Mouse (Mus musculus) olfactory bulb, adult 2 months (tissue): ENCODE measurements around the gene Shroom1. TPM values are rescaled to one million over a fixed set of nuclear protein-coding genes. Genes with fewer than 3 reads are reported as not detected.
"Not testable (repeated sequence)": the region's sequence is repeated elsewhere in the genome, so short reads cannot be mapped to it uniquely, and the experiment has no call there.

Source experiments
- H3K27ac ChIP-seq: fragments of 200-500 bp; 2 replicates; pipeline ENCODE4 v1.5.1; 2012; ENCODE audit warnings: low read depth, low read length; ENCODE audit not compliant: insufficient read depth
- H3K4me1 ChIP-seq: fragments of 200-500 bp; 2 replicates; pipeline ENCODE4 v1.6.1; 2012; ENCODE audit warnings: low read length; ENCODE audit not compliant: control insufficient read depth, insufficient read depth
- H3K4me3 ChIP-seq: fragments of 200-500 bp; 2 replicates; pipeline ENCODE4 v1.5.1; 2012; ENCODE audit warnings: mild to moderate bottlenecking, low read depth, low read length, moderate library complexity; ENCODE audit not compliant: insufficient read depth
- CTCF ChIP-seq: fragments of 200-500 bp; IDR thresholded peaks from 2 replicates; pipeline ENCODE4 v1.5.1; 2012; ENCODE audit warnings: low read depth, mild to moderate bottlenecking, low read length, moderate library complexity; ENCODE audit not compliant: insufficient read depth
- POLR2A ChIP-seq: fragments of 200-500 bp; IDR thresholded peaks from 2 replicates; pipeline ENCODE4 v1.6.1; 2012; ENCODE audit warnings: mild to moderate bottlenecking, low read depth, low read length, moderate library complexity; ENCODE audit not compliant: insufficient read depth
- WGBS: fragments of 180-500 bp; shearing (Covaris S2); methylation state at CpG from one replicate; pipeline ENCODE4 v1.1.7; 2018; 5-methylcytosine and 5-hydroxymethylcytosine counted together
- polyA plus RNA-seq: library from polyadenylated mRNA; stranded (reverse); fragments of >200 nt; gene quantifications from 2 replicates; pipeline ENCODE4 v1.2.4, GENCODE M21; 2012; ENCODE audit warnings: low replicate concordance; ENCODE audit not compliant: missing spikeins, insufficient read depth, insufficient read length

Gene Shroom1
- not detected in 2 replicates for polyA plus RNA-seq

GRCm38 (mm10) chr11:53456474-53457371 is at the start of gene Shroom1, which contains the start of gene Gm10447:
Gene Shroom1 (plus strand): TSS chr11:53457205.
Gene Gm10447 (minus strand): TSS chr11:53457110.
- peak within 1 kb of the TSS; percentile 46 for H3K4me3 ChIP-seq
- TF ChIP-seq POLR2A, result no peak
- TF ChIP-seq CTCF, result no peak
- WGBS, result 6% methylated on average over 42 of the region's 42 CpGs
- H3K4me1 ChIP-seq, result peaks cover 6% of the 10 kb centered on the region
- no peak within 1 kb of the TSS for H3K27ac ChIP-seq

DNA sequence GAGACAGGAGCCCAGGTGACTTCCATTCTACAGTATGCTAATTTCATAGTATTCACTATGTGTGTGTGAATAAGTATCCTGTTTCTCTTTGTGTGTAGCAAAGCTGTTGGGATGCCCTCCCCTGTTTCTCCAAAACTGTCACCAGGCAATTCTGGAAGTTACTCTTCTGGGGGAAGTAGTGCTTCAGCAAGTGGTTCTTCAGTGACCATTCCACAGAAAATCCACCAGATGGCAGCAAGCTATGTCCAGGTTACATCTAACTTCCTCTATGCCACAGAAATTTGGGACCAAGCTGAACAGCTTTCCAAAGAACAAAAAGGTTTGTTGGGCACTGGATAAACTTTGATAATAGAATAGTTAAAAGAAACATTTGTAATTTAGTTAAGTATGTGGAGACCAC is 45.3 kb upstream of the Shroom1 start:
- H3K27ac ChIP-seq, result no peak overlapping the region
- no peaks in the 10 kb centered on the region for H3K4me1 ChIP-seq
- TF ChIP-seq POLR2A (no peak), CTCF (no peak)
- H3K4me3 ChIP-seq, result no peak overlapping the region

DNA sequence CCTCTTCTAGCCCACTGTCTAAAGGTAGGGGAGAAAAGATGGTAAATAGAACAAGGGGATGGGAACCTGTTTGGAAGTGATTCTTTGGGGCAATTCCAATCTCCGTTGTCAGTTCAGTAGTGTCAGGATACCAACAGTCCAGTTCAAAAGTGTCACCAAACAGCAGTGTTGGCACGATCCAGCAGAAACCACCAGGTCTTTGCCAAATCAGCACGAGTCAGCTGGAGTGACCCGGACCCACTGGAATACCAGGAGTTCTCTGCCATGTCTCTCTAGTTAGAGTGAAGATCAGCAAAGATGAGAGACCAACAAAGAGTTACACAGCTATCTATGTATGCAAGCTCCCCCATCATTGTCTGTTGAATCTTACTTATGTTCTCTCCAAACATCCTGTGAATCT is 43.1 kb upstream of the Shroom1 start:
- Histone ChIP-seq H3K27ac (no peak overlapping the region), H3K4me1 (no peaks in the 10 kb centered on the region), H3K4me3 (no peak overlapping the region)
- WGBS, result 85% methylated on average over 4 of the region's 4 CpGs
- TF ChIP-seq CTCF (no peak), POLR2A (no peak)

DNA sequence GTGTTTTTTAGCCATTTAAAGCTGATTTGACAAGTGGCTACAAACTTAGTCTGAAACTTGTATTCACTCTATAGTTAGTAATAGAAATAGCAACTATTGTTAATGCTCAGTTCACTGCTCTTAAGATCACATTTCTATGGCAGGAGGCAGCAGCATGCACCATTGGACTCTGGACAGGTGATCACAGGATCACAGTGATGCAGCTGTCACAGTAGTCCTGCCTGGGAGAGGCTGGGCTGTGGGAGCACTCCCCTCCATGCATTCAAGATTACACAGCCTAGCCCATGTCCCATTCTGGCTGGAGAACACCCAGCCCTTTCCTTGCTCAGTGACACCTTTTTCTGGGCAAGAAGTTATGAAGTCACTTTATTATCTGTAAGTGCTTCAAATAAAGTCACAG is 39.0 kb upstream of the Shroom1 start:
- Histone ChIP-seq H3K4me3 (no peak overlapping the region), H3K27ac (no peak overlapping the region), H3K4me1 (no peaks in the 10 kb centered on the region)
- no peak for TF ChIP-seq CTCF
- no peak for TF ChIP-seq POLR2A

- 0 out of 2 replicates have a peak, but pooled peaks cover 4% of the 10 kb centered on the region for H3K4me1 ChIP-seq
- no peak within 1 kb of the TSS for H3K4me3 ChIP-seq
- 84% methylated on average over 4 of the region's 4 CpGs for WGBS
- no peak for TF ChIP-seq CTCF
- no peak for TF ChIP-seq POLR2A
- H3K27ac ChIP-seq, result no peak within 1 kb of the TSS
These were observed 34.0 kb upstream of the Shroom1 start, which contains the start of gene Leap2 for GRCm38 (mm10) chr11:53423036-53423435. Gene Leap2 (minus strand): TSS chr11:53423170.

- WGBS, result 43% methylated on average over 2 of the region's 2 CpGs
These were observed 32.2 kb upstream of the Shroom1 start for GRCm38 (mm10) chr11:53424826-53425225.

GRCm38 (mm10) chr11:53425251-53425650 is 31.8 kb upstream of the Shroom1 start:
- H3K4me1 ChIP-seq, result peaks cover 6% of the 10 kb centered on the region; the same call in 1 of the 2 replicates
- WGBS, result 32% methylated on average over 3 of the region's 3 CpGs
- no peak overlapping the region for H3K4me3 ChIP-seq
- H3K27ac ChIP-seq, result no peak overlapping the region
- TF ChIP-seq POLR2A (no peak), CTCF (no peak)

More at GRCm38 (mm10) chr11:53424826-53425225, 32.2 kb upstream of the Shroom1 start:
- Histone ChIP-seq H3K4me1 (peaks cover 6% of the 10 kb centered on the region; the same call in 1 of the 2 replicates), H3K27ac (no peak overlapping the region), H3K4me3 (no peak overlapping the region)
- TF ChIP-seq CTCF (no peak), POLR2A (no peak)

DNA sequence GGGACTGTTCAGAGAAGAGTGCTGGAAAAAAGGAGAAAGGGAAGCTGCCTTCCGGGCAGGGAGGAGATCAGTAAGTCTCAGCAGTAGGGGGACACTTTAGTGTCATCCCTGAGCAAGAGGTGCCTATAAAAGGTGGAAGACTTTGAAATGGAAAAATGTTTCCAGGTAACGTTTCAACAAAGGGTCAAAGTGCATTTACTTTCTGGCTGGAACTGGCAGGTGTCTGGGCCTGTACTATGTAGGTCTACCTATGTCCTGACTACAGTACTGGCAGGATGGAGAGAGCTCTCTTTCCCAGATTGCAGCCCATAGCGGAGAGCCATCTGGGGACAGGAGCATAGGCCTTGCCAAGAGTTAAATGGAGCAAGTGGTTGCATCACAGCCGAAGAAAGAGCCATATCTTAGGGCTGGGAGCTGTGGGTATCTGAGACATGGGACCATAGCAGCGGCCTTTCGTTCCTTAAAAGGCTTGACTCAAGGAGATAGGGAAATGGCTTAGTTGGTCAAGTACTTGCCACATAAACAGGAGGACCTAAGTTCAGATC is 31.2 kb upstream of the Shroom1 start:
- TF ChIP-seq POLR2A (no peak), CTCF (no peak)
- WGBS, result 81% methylated on average over 6 of the region's 6 CpGs
- Histone ChIP-seq H3K27ac (no peak overlapping the region), H3K4me3 (no peak overlapping the region), H3K4me1 (peaks cover 6% of the 10 kb centered on the region; the same call in 1 of the 2 replicates)

- H3K4me3 ChIP-seq, H3K4me1 ChIP-seq, H3K27ac ChIP-seq: not testable (repeated sequence)
- WGBS, result 82% methylated on average over 3 of the region's 3 CpGs
These were observed 30.1 kb upstream of the Shroom1 start for GRCm38 (mm10) chr11:53426914-53427313.

GRCm38 (mm10) chr11:53427993-53428715 is 28.9 kb upstream of the Shroom1 start:
- 74% methylated on average over 3 of the region's 3 CpGs for WGBS
- Histone ChIP-seq H3K4me1 (peaks cover 6% of the 10 kb centered on the region; the same call in 1 of the 2 replicates), H3K4me3 (no peak overlapping the region), H3K27ac (no peak overlapping the region)
- TF ChIP-seq CTCF, result no peak
- no peak for TF ChIP-seq POLR2A
